Mouse (Mus musculus) spleen, adult 2 months (tissue): ENCODE results near the gene Gm38431.

Source experiments
- CTCF ChIP-seq: fragments of 200-500 bp; IDR thresholded peaks from 2 replicates; pipeline ENCODE4 v1.5.1; 2011; ENCODE audit warnings: mild to moderate bottlenecking, inconsistent platforms; ENCODE audit not compliant: insufficient read depth, insufficient read length, insufficient replicate concordance; ENCODE audit errors: extremely low read depth
- POLR2A ChIP-seq: fragments of 200-500 bp; IDR thresholded peaks from 2 replicates; pipeline ENCODE4 v1.6.1; 2011; ENCODE audit warnings: low read depth, low read length, inconsistent platforms

DNA sequence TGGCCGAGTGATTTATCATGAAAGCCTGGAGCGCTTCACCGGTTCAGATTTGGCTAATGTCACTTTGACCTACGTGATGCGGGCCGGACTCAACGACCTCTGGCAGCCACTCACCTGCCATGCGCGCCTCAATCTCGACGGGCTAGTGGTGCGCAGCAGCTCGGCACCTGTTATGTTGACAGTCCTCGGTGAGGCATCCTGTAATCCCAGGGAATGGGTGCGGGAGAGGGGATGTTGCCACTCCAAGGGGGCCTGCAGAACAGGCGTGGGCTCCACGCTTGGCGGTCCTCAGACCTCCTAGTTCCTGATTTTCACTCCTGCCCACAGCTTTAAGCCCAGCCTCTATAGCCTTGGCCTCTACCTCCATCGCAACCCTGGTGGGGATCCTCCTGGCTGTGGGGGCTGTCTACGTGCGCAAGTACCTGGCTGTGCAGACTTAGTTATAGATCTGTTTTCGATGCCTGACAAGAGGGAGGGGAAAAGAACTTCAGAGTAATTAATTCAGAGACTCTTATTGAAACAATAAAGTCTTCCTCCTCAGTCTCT lies 61.7 kb downstream of the Gm38431 start:
- TF ChIP-seq CTCF (no peak), POLR2A (no peak)
